Mouse (Mus musculus): Measurements from ENCODE around the gene Defb29. TPM values are rescaled to one million over a fixed set of nuclear protein-coding genes. Genes with fewer than 3 reads are reported as not detected.

Gene Defb29
- polyA plus RNA-seq, 1 experiment from 2014 or later, result not detected

DNA sequence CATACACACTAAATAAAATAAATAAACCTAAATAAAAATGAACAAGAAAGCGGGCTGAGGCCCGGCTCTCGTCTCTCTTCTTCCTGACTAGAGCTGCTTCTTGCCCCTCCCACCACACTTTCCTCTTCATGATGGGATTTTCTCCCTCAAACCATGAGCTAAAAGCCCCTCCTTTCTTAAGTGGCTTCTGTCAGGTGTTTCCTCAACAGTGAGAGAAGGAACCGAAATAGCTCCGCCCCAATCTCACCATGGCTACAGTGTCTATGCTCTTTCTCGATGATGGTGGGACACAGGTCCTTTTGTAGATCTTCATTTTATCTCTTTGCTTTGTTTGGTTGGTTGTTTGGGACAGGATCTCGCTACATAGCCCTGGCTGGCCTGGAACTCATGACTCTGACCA, 16.8 kb upstream of the Defb29 start:
- 82% methylated on average over 7 of the region's 7 CpGs for WGBS
- no peak overlapping the region for H3K27ac ChIP-seq
- H3K36me3 ChIP-seq, result no peaks in the 10 kb centered on the region
- ATAC-seq (replicated peaks; ENCODE audit: insufficient number of reproducible peaks, insufficient read depth, low FRiP score, low read depth), result no peak
- H3K27me3 ChIP-seq, result no peaks in the 10 kb centered on the region
- no peak overlapping the region for H3K4me3 ChIP-seq
- H3K4me1 ChIP-seq (replicated peaks), result 0 out of 2 replicates have a peak, but pooled peaks cover 3% of the 10 kb centered on the region
- no peak overlapping the region for H3K9ac ChIP-seq
- no peak overlapping the region for H3K4me2 ChIP-seq
- H3K9me3 ChIP-seq (replicated peaks), result no peaks in the 10 kb centered on the region

DNA sequence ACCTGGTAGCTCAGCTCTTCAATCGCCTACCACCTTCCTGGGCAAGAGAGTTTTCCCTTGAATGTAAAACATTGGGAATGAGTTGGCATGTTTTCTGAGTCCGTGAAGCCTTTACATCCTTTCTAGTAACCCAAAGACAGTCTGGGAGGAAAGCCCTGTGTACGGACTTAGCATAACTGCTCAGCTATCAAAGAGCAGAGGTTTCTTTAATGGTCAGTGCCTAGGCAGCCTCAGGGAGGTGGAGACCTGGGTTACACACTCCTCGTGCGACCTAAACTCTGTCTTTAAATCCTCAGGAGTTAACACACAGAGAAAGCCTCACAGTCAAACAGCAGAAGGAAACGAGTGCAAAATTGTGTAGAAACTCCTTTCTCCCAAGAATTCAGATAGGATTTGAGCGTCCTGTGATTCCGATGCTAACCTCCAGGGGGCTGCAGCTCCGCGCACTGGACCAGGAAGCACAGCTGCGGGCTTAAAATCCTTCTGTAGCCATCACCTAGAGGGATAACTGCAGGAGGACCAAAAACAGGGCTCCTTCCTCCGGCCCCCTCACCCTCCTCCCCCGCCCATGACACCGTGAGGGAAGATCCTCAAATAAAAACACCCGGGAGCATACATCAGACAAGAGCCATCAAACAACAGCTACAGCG, 14.0 kb upstream of the Defb29 start:
- no peak for ATAC-seq (replicated peaks; ENCODE audit: insufficient number of reproducible peaks, insufficient read depth, low FRiP score, low read depth)
- H3K4me1 ChIP-seq (replicated peaks), result 0 out of 2 replicates have a peak, but pooled peaks cover 3% of the 10 kb centered on the region
- H3K27ac ChIP-seq, result no peak overlapping the region
- no peak overlapping the region for H3K9ac ChIP-seq
- no peaks in the 10 kb centered on the region for H3K27me3 ChIP-seq
- no peaks in the 10 kb centered on the region for H3K9me3 ChIP-seq (replicated peaks)
- peak overlapping the region; percentile 41 for H3K4me2 ChIP-seq
- WGBS, result 11% methylated on average over 16 of the region's 16 CpGs
- no peaks in the 10 kb centered on the region for H3K36me3 ChIP-seq
- H3K4me3 ChIP-seq, result no peak overlapping the region

DNA sequence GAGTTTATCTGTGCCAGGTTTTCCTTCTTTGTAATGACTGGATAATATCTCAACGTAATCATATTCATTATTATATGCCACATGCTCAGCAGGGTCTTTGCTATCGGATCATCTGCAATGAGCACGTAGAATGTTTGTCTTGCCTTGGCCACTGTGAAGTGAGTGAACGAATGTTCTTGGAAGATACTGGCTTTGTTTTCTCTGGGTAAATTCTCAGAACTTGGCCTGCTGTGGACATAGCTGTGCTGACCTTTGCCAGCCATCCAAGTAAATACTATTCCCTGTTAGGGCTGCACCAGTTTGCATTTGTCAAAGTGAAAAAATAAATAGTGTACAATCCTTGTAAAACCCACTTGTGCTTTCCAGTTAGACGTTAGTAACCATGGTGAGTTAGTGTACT, 8.2 kb upstream of the Defb29 start:
- Histone ChIP-seq H3K4me2 (no peak overlapping the region), H3K9ac (no peak overlapping the region), H3K27ac (no peak overlapping the region), H3K27me3 (no peaks in the 10 kb centered on the region), H3K36me3 (no peaks in the 10 kb centered on the region), H3K9me3 (replicated peaks) (no peaks in the 10 kb centered on the region), H3K4me1 (replicated peaks) (0 out of 2 replicates have a peak, but pooled peaks cover 3% of the 10 kb centered on the region), H3K4me3 (no peak overlapping the region)
- WGBS, result 73% methylated on average over 5 of the region's 5 CpGs
- ATAC-seq (replicated peaks; ENCODE audit: insufficient number of reproducible peaks, insufficient read depth, low FRiP score, low read depth), result no peak

DNA sequence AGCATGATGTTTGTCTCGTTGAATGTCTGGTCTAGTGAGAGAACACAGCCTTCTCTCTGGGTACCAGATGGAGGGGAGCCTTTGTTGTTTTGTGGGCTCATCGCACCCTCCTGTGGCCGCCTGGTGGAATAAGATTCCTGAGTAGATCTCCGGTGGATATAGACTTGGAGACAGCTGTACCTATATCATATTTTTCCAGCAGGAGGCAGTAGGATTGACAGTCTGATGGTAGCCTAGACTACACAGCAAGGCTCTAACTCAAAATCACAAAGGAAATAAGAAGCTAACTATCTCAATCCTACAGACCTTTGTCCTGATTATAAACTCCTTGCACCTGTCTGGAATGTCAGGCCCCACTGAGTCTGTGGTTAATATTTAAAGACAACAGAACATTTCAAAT, 4.8 kb upstream of the Defb29 start:
- WGBS, result 20% methylated on average over 4 of the region's 4 CpGs
- ATAC-seq (replicated peaks; ENCODE audit: insufficient number of reproducible peaks, insufficient read depth, low FRiP score, low read depth), result no peak
- Histone ChIP-seq H3K9me3 (replicated peaks) (no peaks in the 10 kb centered on the region), H3K4me1 (replicated peaks) (0 out of 2 replicates have a peak, but pooled peaks cover 3% of the 10 kb centered on the region), H3K9ac (no peak overlapping the region), H3K4me2 (no peak overlapping the region), H3K36me3 (no peaks in the 10 kb centered on the region), H3K27me3 (no peaks in the 10 kb centered on the region), H3K4me3 (no peak overlapping the region), H3K27ac (no peak overlapping the region)

DNA sequence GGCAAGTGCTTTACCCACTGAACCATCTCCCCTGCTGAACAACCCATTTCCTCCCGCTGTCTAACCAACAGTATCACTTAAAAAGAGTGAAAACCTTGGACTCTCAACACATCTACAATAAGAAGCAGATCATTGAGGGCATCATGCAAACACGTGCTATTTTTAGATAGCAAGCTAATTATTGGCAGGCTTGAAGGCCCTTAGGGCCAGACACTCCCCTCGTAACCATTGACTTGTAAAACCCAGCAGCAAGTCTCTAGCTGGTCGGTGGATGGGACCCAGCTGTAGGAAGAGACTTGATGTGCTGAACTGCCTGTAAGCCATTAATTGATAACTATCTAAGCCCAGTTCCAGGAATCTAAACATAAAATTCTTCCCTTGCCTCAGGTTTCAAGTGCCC, 3.6 kb upstream of the Defb29 start:
- Histone ChIP-seq H3K4me3 (no peak overlapping the region), H3K4me1 (replicated peaks) (0 out of 2 replicates have a peak, but pooled peaks cover 3% of the 10 kb centered on the region), H3K36me3 (no peaks in the 10 kb centered on the region), H3K9ac (no peak overlapping the region), H3K27me3 (no peaks in the 10 kb centered on the region), H3K9me3 (replicated peaks) (no peaks in the 10 kb centered on the region), H3K27ac (no peak overlapping the region), H3K4me2 (no peak overlapping the region)
- WGBS, result 48% methylated on average over 4 of the region's 4 CpGs
- no peak for ATAC-seq (replicated peaks; ENCODE audit: insufficient number of reproducible peaks, insufficient read depth, low FRiP score, low read depth)

DNA sequence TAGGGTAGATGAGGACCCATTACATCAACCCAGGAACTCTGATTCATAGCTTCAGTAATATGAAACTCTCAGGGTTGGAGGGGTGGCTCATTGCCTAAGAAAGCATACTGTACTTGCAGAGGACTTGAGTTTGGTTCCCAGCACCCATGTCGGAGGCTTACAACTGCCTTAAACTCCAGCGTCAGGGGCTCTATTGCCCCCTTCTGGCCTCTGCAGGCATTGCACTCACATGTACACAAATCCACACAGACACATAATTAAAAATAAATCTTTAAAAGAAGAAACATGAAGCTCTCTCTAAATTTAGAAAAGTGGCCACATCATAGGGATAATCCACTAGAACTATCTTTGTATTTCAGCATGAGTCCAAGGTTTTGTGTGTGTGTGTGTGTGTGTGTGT, 3.0 kb upstream of the Defb29 start:
- WGBS, result 79% methylated on average over 2 of the region's 2 CpGs
- no peak overlapping the region for H3K9ac ChIP-seq
- no peak overlapping the region for H3K27ac ChIP-seq
- H3K4me1 ChIP-seq (replicated peaks), result 0 out of 2 replicates have a peak, but pooled peaks cover 3% of the 10 kb centered on the region
- H3K4me2 ChIP-seq, result no peak overlapping the region
- ATAC-seq (replicated peaks; ENCODE audit: insufficient number of reproducible peaks, insufficient read depth, low FRiP score, low read depth), result no peak
- no peaks in the 10 kb centered on the region for H3K9me3 ChIP-seq (replicated peaks)
- no peaks in the 10 kb centered on the region for H3K27me3 ChIP-seq
- H3K36me3 ChIP-seq, result no peaks in the 10 kb centered on the region
- H3K4me3 ChIP-seq, result no peak overlapping the region

DNA sequence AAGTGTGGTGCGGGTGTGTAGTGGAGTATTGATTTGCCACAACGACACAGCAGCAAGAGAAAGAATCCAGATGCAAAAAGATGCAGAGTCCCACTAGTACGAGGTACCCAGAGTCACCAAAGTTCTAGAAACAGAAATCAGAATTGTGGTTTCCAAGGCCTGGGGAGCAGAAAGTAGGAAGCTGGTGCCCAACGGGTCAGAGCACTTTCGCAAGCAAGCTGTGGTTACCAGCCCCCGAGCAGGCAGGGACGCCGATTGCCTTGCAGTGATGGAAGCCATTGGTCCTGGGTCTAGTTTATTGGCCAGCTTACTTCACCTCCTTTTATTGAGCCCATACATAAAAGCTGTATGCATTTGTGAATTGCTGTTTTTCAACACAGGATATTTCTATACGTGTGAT, 2.1 kb upstream of the Defb29 start:
- Histone ChIP-seq H3K4me1 (replicated peaks) (0 out of 2 replicates have a peak, but pooled peaks cover 3% of the 10 kb centered on the region), H3K9me3 (replicated peaks) (no peaks in the 10 kb centered on the region), H3K27ac (no peak overlapping the region), H3K36me3 (no peaks in the 10 kb centered on the region), H3K9ac (no peak overlapping the region), H3K4me3 (no peak overlapping the region), H3K27me3 (no peaks in the 10 kb centered on the region), H3K4me2 (no peak overlapping the region)
- no peak for ATAC-seq (replicated peaks; ENCODE audit: insufficient number of reproducible peaks, insufficient read depth, low FRiP score, low read depth)
- 78% methylated on average over 9 of the region's 9 CpGs for whole genome bisulfite sequencing

DNA sequence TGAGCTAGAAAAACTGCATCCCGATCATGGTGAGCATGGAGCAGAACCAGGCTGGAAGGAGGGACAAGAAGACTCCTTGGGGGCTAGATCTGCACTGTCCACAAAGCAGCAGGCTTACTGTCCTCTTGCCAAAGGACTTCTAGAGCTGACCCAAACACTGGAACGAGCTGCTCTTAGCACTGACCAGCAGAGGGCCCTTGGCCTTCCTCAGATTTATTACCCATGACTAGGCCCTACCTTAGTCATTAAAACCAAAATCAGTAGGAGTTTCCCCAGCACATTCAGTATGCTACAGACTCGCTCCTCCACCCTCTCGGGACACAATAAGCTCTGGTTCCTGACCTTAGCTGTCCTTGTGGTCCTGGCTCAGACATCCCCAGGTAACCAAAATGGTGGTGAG, 21.9 kb downstream of the Defb29 start, which contains the start of gene Defb28:
TSS of gene Defb28 (plus strand) at position 275 of the 400 bp plus-strand sequence.
- Histone ChIP-seq H3K27ac (no peak within 1 kb of the TSS), H3K4me1 (replicated peaks) (no peaks in the 10 kb centered on the region), H3K9ac (no peak within 1 kb of the TSS), H3K27me3 (no peaks in the 10 kb centered on the region), H3K36me3 (no peaks in the 10 kb centered on the region), H3K9me3 (replicated peaks) (no peaks in the 10 kb centered on the region), H3K4me3 (no peak within 1 kb of the TSS), H3K4me2 (no peak within 1 kb of the TSS)
- WGBS, result 78% methylated on average over 4 of the region's 4 CpGs
- no peak for ATAC-seq (replicated peaks; ENCODE audit: insufficient number of reproducible peaks, insufficient read depth, low FRiP score, low read depth)

DNA sequence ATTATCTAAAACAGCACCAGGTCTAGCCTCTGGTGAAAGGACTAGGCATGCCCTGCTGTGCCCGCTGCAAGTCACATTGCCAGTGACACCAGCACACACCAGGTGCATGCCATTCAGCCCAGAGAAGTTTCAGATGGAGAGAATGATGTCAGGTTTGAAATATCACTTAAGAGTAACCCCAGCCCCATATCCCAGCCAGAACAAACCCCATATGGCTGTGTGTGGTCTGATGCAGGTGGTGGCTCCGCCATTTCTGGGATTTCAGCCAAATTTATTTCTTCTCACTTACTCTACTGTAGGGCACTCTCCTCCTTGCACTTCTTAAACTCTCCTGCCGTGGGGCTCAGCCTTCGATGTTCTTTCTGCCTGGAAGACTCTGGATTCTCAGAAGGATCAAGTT, 23.8 kb downstream of the Defb29 start:
- Histone ChIP-seq H3K9me3 (replicated peaks) (no peaks in the 10 kb centered on the region), H3K36me3 (no peaks in the 10 kb centered on the region), H3K4me2 (no peak overlapping the region), H3K4me3 (no peak overlapping the region), H3K27ac (no peak overlapping the region), H3K27me3 (0 out of 2 replicates have a peak, but pooled peaks cover 3% of the 10 kb centered on the region), H3K4me1 (replicated peaks) (no peaks in the 10 kb centered on the region), H3K9ac (no peak overlapping the region)
- no peak for ATAC-seq (replicated peaks; ENCODE audit: insufficient number of reproducible peaks, insufficient read depth, low FRiP score, low read depth)
- 67% methylated on average over 4 of the region's 4 CpGs for WGBS

DNA sequence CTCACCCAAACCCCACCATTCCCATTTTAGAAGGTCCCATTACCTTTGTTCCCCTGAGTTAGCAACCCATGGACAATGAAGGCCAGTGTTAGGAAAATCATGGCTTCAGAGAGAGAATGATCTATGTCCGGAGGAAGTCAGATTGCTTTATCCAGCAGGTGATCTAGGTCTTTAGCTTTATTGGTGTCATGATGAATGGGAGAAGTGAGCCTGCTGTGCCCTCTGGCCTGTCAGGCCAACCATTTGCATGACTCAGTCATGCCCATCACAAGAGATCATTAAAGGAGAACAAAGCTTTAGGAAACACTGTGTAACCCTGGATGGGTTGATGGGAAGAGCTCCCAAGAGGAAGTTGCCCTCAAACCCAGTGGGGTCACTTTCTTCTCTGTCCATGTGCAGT, 28.3 kb downstream of the Defb29 start, which contains the start of gene Defb26:
TSS of gene Defb26 (minus strand) at position 101 of the 400 bp plus-strand sequence.
- Histone ChIP-seq H3K4me1 (replicated peaks) (no peaks in the 10 kb centered on the region), H3K4me3 (no peak within 1 kb of the TSS), H3K27me3 (peaks cover 3% of the 10 kb centered on the region; the same call in 1 of the 2 replicates), H3K36me3 (no peaks in the 10 kb centered on the region), H3K9me3 (replicated peaks) (no peaks in the 10 kb centered on the region), H3K9ac (no peak within 1 kb of the TSS), H3K4me2 (no peak within 1 kb of the TSS), H3K27ac (no peak within 1 kb of the TSS)
- ATAC-seq (replicated peaks; ENCODE audit: insufficient number of reproducible peaks, insufficient read depth, low FRiP score, low read depth), result no peak
- WGBS, result 85% methylated on average over 1 of the region's 1 CpGs

DNA sequence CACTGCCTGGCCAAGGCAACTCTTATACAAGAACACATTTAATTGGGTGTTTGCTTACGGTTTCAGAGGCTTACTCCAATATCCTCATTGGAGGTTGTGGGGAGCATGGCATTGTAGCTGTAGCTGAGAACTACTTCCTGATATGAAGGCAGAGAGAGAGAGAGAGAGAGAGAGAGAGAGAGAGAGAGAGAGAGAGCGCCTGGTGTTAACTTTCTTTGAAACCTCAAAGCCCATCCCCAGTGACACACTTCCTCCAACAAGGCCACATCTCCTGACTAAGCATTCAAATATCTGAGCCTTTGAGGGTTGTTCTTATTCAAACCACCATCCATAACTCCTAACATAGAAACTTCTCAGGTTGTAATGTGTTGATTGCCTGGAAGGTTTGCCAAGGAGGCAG, 35.9 kb downstream of the Defb29 start:
- 72% methylated on average over 2 of the region's 2 CpGs for WGBS
- H3K27ac ChIP-seq, result no peak overlapping the region
- no peaks in the 10 kb centered on the region for H3K9me3 ChIP-seq (replicated peaks)
- no peaks in the 10 kb centered on the region; the same call in 1 of the 2 replicates for H3K27me3 ChIP-seq
- no peak for ATAC-seq (replicated peaks; ENCODE audit: insufficient number of reproducible peaks, insufficient read depth, low FRiP score, low read depth)
- H3K9ac ChIP-seq, result no peak overlapping the region
- H3K36me3 ChIP-seq, result no peaks in the 10 kb centered on the region
- H3K4me2 ChIP-seq, result no peak overlapping the region
- H3K4me1 ChIP-seq (replicated peaks), result 0 out of 2 replicates have a peak, but pooled peaks cover 5% of the 10 kb centered on the region
- H3K4me3 ChIP-seq, result no peak overlapping the region

DNA sequence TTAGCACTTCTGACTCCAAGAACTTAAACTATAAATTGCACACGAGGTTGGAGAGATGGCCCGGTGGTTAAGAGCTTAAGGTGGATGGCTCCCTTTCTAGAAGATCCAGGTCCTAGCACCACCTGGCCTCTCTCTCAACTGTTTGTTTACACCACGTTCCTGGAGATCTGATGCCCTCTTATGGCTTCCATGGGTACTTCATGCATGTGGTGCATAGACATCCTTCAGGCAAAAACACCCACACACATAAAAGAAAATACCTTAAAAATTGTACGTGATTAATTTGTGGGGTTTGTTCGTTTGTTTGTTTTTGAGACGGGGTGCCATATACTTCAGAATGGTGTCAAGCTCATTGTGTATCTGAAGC, 39.1 kb downstream of the Defb29 start:
- no peak overlapping the region for H3K4me2 ChIP-seq
- 0 out of 2 replicates have a peak, but pooled peaks cover 5% of the 10 kb centered on the region for H3K4me1 ChIP-seq (replicated peaks)
- no peak overlapping the region for H3K4me3 ChIP-seq
- H3K27ac ChIP-seq, result no peak overlapping the region
- H3K27me3 ChIP-seq, result no peaks in the 10 kb centered on the region
- H3K36me3 ChIP-seq, result no peaks in the 10 kb centered on the region
- no peak for ATAC-seq (replicated peaks; ENCODE audit: insufficient number of reproducible peaks, insufficient read depth, low FRiP score, low read depth)
- H3K9me3 ChIP-seq (replicated peaks), result no peaks in the 10 kb centered on the region
- H3K9ac ChIP-seq, result no peak overlapping the region
- WGBS, result 79% methylated on average over 6 of the region's 6 CpGs

All from heart, embryonic 15.5 days (tissue).